Mouse (Mus musculus): ENCODE results near the gene Ppfia1.

The Ppfia1 gene

GRCm38 (mm10) chr7:144553237-144554122 lies at the start of gene Ppfia1:
TSS of gene Ppfia1 (minus strand) at chr7:144553729.
- DNase-seq (ENCODE audit: low spot score in 2 of 2), result peak; percentile 97 to 98

DNA sequence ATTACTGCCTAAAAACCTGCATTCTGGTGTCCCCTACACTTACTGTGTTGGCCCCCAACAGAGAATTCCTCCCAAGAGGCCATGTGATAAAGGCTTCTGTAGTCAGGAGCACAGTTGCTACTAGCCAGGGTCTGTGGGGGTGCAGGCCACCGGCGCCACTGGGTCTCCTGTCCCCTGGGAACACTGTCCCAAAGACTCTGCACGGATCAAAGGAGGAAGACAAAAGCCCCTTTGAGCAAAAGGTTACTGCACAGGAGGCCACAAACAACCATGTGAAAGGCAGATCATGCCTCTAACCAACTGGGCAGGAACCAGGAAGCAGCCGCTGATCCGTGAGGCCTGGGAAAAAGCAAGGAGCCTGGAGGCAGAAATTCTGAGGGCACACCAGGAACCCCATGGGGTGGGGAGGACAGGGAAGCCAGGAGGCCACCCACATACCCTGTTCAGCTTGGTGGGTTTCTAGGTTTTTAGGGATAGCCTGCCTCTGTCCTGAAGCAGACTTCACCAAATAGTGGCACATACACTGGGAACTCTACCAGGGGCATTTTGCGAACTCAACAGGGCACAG lies 46.9 kb upstream of the Ppfia1 start:
- no peak for DNase-seq (ENCODE audit: low spot score in 2 of 2)

- DNase-seq (ENCODE audit: low spot score in 2 of 2), result no peak
These were observed 36.0 kb upstream of the Ppfia1 start for GRCm38 (mm10) chr7:144589508-144589907.

- peak; percentile 57 to 64 for DNase-seq (ENCODE audit: low spot score in 2 of 2)
These were observed 33.8 kb upstream of the Ppfia1 start for GRCm38 (mm10) chr7:144587291-144587690.

DNA sequence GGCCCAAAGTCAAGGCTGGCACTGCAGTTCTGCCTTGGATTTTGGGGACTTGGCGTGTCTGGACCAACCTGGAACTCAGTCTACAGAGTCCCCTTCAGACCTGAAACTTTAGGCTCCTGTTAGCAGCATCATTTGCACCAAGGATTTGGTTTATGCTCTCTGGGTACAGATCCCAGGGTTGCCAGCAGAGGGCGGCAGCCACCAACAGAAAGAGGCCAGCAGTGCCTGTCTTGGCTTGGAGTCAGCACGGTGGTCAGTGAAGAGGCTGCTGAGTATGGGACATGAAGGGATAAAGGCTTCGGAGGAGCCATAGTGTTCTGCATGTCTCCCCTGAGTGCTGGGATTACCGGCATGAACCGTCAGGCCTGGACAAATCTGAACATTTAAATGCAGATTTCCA lies 32.1 kb upstream of the Ppfia1 start:
- peak; percentile 57 to 72 for DNase-seq (ENCODE audit: low spot score in 2 of 2)

GRCm38 (mm10) chr7:144583619-144584018 lies 30.1 kb upstream of the Ppfia1 start:
- DNase-seq (ENCODE audit: low spot score in 2 of 2), result peak in 1 of 2 experiments; percentile 22

- DNase-seq (ENCODE audit: low spot score in 2 of 2), result peak; percentile 91 to 96
These were observed 28.9 kb upstream of the Ppfia1 start, which contains the start of gene Fadd for GRCm38 (mm10) chr7:144582284-144582980. TSS of gene Fadd (minus strand) at chr7:144582463.

DNA sequence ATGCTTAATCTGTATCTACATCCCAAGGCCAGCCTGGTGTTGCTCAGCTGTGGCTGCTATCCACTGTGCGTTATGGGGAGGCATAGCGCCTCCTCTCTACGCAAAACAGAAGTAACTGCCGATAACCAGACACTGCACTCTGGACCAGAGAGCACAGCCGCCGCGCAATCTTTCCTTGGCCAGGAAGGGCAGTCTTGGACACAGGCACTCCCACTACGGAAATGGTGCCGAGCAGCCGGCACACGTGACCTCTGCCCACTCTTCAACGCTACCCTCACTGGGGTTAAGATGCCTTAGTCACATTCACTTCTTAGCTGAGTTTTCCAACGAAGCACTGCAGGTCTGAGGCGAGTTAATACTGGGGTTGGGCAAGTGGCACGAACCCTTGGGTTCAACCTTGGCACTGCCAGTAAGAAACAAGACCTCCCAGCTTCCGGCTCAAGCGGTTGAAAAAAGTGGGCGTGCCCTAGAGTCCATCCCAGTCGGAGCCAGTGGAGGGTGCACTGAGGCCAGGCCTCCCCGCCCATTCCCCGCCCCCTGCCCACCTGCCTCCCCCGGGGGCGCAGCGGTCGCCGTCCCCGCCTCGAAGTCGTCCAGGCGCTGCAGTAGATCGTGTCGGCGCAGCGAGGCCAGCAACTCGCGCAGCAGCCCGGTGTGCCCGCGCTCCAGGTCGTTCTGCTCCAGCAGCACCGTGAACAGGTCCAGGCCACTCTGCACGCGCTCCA lies 28.2 kb upstream of the Ppfia1 start:
- DNase-seq (ENCODE audit: low spot score in 2 of 2), result peak; percentile 34 to 61

- peak; percentile 36 to 37 for DNase-seq (ENCODE audit: low spot score in 2 of 2)
These were observed 24.3 kb upstream of the Ppfia1 start for GRCm38 (mm10) chr7:144577876-144578275.

DNA sequence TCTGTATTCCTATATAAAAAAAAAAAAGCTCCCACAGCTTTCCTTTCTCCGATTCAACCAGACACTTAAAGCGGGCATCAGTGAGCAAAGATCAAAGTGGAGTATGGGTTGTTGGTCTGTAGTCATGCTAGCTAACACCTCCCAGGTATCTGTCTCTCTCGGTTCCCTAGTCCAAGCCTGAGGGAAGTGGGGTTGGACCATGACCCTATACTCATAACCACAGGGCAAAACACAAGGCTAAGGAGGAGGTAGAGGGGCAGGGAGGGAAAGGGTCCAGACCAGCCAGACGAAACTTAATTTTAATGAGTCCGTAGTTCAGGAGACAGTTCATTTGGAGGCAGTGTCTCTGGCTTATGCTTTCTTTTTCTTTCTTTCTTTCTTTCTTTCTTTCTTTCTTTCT lies 18.7 kb upstream of the Ppfia1 start:
- no peak for DNase-seq (ENCODE audit: low spot score in 2 of 2)

DNA sequence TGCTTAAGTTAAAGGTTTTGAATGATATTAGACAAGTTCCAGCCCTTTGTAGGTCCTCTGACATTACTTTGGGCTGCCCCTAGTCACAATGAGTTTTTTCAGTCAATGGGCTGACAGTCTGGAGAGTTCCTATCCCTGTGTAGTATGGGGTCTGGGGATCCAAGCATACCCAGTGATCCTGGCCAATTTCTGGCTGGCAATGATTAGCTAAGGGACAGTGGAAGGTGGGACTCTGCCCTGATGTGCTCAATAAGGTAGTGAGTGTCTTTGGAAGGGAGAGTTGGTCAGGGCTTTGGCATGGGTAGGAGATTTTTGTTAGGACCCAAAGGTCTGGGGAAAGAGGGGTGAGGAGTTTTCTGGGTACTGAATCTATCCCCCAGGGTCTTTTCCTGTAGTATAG lies 18.1 kb upstream of the Ppfia1 start:
- DNase-seq (ENCODE audit: low spot score in 2 of 2), result no peak

DNA sequence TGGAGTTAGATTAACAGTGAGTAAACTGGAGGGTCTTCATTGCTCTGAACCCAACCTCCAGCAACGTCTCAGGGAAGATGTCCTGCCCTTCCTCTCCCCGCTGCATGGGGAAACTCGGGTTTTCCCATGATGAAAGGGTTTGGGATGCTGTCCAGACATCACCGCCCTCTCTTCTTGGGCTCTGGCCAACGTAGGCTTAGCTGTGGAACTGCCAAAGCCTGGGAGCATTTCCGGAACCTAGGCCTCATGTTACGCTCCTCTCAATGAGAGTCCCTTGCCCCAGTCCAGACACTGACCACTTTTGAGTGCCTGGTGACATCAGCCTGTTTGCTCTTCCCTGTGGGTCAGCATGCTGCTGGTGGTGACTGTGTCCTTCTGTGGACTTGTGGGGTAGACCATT lies 15.9 kb upstream of the Ppfia1 start:
- peak in 1 of 2 experiments; percentile 21 for DNase-seq (ENCODE audit: low spot score in 2 of 2)

DNA sequence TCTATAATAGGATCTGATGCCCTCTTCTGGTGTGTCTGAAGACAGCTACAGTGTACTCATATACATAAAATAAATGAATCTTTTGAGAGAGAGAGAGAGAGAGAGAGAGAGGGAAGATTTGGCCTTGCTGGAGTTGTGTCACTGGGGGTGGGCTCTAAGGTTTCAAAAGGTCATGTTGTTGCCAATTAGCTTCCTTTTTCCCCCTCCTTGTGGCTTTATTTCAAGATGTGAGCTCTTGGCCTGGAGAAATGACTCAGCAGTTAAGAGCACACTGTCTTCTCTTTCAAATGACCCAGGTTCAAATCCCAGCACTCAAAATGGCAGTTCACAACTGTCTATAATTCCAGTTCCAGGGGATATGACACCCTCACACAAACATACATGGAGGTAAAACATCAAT lies 14.6 kb upstream of the Ppfia1 start:
- DNase-seq (ENCODE audit: low spot score in 2 of 2), result no peak

DNA sequence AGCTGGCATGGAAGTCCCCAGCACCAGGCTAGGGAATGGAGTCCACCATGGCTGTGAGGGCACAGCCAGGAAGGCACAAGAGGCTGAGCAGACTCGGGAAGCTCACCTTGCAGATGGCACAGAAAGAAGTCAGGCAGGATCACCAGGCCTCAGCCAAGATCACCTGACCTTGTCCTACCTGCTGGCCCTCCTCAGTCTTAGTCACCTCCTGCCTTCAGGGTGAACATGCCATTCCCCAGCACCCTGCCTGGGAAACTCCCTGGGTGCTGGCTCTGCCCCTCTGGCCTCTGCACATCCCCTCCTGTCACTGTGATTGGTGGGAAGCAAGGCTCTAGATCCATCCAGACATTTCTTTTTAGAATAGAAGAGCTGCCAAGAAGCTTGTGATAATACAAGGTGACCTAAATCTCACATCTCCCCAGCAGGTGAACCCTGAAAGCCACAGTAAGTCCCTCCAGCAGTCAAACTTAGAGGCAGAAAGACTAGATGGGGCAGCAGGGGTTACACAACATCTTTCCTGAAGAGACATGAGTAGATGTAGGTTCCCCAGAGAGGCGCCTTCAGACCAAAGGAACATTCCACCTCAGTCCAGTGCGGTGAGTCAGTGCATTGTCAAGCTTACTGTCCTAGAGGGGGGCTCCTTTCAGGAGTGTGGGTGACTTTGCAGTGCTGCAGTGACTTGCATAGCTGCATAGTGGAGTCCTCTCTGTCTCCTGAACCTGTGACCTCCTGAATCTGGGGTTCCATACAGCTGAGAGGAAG lies 13.6 kb upstream of the Ppfia1 start:
- no peak for DNase-seq (ENCODE audit: low spot score in 2 of 2)

GRCm38 (mm10) chr7:144563456-144564155 lies 10.1 kb upstream of the Ppfia1 start:
- DNase-seq (ENCODE audit: low spot score in 2 of 2), result no peak

GRCm38 (mm10) chr7:144562016-144562415 lies 8.5 kb upstream of the Ppfia1 start:
- no peak for DNase-seq (ENCODE audit: low spot score in 2 of 2)

- DNase-seq (ENCODE audit: low spot score in 2 of 2), result no peak
These were observed 7.1 kb upstream of the Ppfia1 start for GRCm38 (mm10) chr7:144560594-144560993.

DNA sequence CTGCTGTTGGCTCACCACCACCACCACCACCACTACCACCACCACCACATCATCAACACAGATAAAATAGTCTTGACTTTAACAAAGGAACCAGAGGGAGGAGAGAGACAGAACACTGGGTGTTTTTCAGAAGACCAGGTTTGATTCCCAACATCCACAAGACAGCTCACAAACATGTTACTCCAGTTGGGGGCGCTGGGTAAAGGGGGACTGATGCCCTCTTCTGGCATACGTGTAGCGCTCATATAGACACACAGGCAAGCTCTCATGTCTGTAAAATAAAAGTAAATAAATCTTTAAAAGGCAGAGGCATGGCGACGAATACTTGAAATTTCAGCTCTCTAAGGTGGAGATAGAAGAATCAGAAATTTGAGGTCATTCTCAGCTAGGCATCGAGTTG lies 5.0 kb upstream of the Ppfia1 start:
- DNase-seq (ENCODE audit: low spot score in 2 of 2), result no peak

DNA sequence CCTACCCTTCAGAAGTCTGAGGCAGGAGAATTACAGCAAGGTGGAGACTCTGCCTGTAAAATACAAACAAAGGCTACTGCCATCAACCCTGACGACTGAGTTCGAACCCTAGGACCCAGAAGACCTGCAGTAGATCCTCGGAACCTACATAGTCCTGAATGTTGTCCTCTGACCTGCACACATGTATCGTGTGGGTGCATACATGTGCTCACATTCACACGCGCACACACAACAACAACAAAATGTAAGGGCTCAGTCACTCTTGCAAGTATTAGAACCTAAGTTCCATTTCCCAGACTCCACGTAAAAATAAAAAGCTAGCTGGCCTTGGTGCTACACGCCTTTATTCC lies 569 bp upstream of the Ppfia1 start:
- no peak for DNase-seq (ENCODE audit: low spot score in 2 of 2)

DNA sequence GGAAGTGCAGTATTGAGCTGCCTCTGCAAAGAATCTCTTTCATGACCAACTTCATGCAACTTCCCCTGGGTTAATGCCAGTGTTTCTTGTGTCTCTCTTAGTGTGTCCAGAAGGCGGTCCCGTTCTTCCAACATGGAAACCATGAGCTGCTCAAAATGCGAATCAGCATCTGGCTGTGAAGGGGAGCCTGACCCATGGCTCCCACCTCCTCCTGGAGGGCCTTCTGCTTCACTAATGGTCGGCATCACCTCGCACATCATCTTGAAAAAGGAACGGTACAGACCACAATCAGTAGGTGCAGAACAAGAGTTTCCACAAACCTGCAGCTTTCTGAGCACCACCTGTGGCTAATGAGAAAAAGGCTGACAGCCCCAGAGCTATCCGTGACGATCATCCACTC lies 1.3 kb downstream of the Ppfia1 start:
- DNase-seq (ENCODE audit: low spot score in 2 of 2), result no peak

DNA sequence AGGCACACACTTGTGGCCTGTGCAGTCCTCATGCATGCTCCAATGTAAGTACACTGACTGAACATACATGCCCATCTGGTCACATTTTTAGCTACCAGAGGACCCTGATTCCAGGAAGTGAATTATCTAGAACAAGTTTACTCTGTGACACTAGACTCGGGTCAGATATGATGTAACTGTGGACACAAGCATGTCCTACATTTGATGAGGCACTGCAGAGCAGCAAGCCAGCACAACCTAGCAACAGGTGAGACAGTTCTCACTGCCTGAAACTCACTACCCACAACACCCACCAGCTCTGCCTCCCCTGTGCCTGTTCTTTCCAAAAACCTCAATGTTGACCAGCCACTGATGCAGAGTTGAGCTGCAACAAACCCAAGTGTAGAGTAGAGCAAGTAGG lies 2.7 kb downstream of the Ppfia1 start:
- no peak for DNase-seq (ENCODE audit: low spot score in 2 of 2)

Data from frontal cortex, postnatal 36 days (tissue).